Mouse (Mus musculus) cerebellum, adult 18-20 months (tissue): ENCODE data around the gene Grik4.

ENCODE experiments used
- DNase-seq, 2 experiments: peaks; one replicate each; pipeline ENCODE4 v3.0.0; 2021

The Grik4 gene

DNA sequence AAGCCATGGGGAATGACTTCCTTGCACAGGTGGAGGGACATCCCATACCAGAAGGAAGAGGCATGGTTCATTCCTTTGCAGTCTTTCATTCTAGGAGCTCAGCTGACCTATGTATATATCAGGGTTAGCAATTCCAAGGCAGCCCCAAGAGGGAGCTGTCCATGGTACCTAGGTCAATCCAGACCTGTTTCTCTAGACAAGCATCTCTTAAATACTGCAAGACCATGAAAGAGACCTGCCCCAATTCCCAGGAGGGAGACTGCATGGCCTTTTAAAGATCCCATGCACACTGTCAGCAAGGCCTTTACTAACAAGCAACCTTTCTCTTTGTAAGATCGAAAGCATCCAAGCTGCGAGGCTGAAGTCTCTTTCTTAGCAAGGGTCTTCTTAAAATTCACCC lies 291.5 kb downstream of the Grik4 start:
- DNase-seq = no peak

DNA sequence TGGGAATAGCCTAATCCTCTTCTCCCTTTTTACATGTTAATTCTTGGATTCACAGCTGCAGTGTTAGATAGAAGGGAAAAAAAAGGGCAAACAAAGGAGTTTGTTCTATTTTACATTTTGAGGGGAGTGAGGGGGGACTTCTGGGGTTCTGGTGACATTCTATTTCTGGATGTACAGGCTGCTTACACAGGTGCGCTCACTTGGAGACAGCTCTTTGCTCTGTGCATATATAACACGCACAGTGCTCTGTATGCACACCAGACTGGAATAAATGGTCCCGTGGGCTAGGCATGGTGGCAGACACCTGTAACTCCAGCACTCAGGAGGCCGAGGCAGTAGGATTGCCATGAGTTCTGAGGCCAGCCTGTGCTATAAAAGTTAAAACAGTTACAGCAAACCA lies 292.0 kb downstream of the Grik4 start:
- DNase-seq = no peak

DNA sequence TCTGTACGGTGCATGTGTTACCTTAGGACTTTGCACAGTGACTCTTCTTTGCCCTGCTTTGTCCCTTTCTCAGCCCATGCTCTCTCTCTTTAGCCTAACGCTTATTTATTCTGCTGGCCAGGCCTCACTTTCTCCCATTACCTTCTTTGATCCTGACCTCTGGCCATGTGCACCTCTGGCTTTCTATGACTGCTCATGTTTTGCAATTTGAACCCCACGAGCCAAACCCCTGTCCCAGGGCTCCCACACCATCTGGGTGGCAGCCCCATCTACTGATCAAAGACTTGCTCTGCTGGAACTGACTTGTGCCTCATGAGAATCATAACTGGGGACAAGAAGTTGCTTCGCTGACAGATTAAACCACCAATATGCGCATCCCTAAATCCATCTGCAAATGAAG lies 294.4 kb downstream of the Grik4 start:
- no peak for DNase-seq

- DNase-seq = no peak
Measured at GRCm38 (mm10) chr9:42648051-42648450, 296.2 kb downstream of the Grik4 start.

DNA sequence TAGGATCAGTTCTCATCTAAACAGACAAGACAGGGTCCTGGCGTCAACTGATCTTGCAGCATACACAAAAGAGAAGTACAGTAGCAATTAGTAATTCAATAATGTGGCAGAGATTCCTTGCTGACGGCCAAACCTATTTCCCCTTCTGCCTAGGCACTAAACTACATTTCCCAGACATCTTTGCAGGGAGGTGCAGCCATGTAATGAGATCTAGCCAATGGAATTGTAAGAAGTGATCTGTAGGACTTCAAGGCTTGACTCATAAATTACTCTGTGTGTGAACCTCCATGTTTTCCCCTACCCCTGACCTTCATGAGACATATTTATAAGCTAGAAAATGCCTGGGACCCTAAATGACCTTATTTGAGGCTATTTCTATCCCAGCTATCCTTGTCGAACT lies 296.7 kb downstream of the Grik4 start:
- DNase-seq = no peak

DNA sequence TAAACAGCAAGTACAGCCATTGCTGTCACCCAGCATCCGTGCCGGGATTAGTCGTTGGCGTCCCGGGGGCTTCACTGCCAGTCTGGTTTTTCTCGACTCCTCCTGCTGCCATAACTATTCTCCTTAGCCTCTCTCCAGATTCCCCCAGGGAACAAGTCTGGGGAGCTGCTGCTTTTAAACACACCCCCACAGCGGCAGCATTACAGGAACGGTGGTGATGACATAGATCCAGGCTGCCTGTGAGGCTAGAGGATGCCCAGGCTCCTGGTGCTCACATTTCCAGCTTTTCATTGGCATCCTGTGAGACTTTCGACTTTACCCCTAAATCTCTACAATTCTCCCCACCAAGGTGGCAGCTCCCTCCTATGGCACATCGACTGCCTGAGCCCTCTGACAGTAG lies 297.5 kb downstream of the Grik4 start:
- DNase-seq = no peak

DNA sequence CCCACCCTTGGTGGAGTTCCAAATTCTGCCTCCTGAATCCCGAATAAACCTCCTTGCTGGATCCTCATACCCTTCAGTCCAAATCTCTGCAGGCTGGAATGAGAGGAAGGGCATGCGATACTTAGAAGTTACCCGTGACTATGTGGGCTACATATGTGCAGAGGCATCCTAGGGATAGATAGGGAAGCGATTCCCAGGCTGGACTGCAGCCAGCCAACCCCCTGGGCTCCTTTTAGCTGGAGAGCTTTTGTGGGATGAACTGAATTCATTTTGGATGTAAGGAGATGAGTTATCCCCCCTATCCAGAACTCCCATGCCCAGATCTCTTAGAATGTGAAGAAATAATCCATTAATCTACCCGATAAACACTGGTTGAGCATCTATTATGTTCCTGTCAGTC lies 299.1 kb downstream of the Grik4 start:
- DNase-seq = no peak

DNA sequence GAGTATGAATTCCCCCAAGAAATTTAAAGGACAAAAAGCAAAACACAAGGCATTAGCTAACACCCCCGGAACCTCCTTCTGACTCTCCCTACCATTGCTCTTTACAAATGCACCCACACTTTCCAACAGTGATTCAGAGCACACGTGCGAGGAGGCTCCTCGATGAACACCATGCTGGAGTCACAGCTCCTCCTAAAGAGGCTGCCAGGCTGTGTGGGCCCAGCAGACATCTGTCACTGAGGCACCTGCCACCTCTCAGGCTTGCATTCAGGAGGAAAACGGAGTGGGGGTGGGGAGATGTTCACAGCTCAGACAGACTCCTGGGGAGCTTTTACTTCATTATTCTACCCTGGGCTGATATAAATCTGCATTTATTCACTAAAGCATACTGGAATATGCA lies 301.5 kb downstream of the Grik4 start:
- DNase-seq = no peak

GRCm38 (mm10) chr9:42641550-42642117 lies 302.7 kb downstream of the Grik4 start:
- no peak for DNase-seq

DNA sequence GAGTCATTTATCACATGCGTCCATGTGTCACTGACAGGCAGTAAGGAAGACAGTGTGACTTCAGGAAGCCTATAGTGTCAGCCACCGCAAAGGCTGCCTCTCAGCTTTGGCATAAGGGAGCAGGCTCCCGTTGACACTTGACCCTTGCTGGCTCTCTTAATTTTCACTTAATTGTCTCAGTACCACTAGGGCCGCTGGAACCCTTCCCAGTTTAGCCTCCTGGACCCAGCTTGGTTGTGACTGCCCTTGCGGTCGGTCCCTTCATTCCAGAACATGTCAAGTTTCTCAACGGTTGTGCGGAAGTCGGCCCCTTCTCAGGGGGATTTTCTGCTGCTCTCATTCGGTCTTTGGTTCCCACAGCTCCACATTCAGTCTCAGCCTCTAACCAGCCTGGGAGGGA lies 307.8 kb downstream of the Grik4 start:
- no peak for DNase-seq

DNA sequence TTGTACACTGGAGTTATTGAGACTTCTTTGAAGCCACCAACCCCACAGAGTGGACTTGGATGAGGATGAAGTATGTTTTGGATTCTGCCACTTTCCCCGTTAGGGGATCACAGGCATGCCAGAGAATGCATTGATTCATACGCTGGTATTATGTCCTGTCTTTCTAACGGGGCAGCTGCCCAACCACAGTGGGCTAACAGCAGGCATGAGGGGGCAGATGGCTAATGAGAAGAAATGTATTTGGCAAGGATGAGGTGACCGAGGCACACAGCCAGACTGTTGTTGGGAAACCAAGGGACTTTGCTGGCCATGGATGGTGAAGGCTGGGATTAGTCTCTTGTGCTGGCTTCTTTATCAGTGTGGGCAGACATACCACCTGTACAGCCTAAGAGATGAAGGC lies 312.8 kb downstream of the Grik4 start:
- DNase-seq = no peak

- DNase-seq = peak in 1 of 2 experiments; percentile 11
Measured at GRCm38 (mm10) chr9:42627634-42628033, 316.7 kb downstream of the Grik4 start.

- no peak for DNase-seq
Measured at GRCm38 (mm10) chr9:42627146-42627545, 317.1 kb downstream of the Grik4 start.

GRCm38 (mm10) chr9:42626226-42626775 lies 318.0 kb downstream of the Grik4 start:
- no peak for DNase-seq

DNA sequence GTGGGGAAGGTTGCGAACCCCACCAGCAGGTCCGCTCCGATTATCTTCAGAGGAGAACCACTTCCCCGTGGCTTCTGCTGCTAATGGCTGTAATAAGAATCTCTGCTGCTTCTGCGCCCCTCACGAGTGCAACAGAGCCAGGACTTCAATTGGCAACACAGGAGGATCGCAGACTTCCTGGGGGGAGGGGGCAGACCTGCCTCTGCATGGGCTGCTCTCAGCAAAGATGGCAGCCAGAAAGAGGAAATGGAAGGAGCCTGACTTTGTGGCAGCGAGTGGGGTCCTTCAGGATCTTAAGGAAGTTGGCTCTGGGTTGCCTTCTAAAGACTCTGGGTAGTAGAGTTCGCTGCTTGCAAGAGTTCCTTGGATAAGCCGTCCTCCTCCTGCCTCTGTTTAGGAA lies 329.9 kb downstream of the Grik4 start:
- no peak for DNase-seq

GRCm38 (mm10) chr9:42613827-42614226 lies 330.5 kb downstream of the Grik4 start:
- DNase-seq = no peak

DNA sequence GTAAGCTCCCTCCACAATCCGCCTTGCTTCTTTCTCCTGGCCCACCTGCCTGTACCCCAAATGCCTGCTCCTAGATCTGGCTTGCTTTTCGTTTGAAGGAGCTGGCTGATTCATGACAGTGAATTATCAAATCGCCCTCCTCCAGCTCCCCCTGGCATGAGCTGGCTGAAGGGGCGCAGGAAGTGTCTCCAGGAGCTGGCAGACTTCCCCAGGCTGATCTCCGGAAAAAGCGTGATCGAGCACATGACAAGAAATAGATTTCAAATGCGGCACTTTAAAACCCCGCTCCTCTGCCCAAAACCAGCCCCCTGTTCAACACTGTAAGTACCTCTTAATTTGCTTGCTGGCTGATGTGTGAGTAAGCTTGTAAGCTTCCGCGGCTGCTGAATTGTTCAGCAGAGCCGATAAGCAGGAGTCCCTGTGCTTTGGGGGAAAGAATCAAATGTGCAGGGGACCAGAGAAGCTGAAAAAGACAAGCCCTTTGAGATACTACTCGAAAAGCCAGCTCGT lies 331.8 kb downstream of the Grik4 start:
- no peak for DNase-seq

DNA sequence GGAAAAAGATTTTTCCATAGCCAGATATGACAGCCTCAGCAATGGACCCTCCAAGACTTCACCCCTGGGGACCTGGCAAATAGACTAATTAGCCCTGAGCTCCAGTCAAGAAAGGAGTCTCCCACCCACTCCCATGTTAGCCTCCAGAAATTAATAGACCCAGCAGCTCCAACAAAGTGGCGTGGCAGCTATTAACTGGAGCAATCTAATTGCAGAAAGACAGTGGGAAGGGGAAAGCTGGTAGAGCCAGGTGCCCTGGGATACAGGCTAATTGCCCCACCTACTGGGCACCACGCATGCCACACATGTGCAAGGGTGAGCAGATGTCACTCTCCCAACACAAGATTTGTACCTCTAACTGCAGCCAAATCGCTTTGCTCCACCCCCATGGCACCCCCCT lies 342.8 kb downstream of the Grik4 start:
- DNase-seq = no peak

GRCm38 (mm10) chr9:42597525-42597924 lies 346.8 kb downstream of the Grik4 start:
- DNase-seq = no peak

GRCm38 (mm10) chr9:42578511-42578910 lies 365.8 kb downstream of the Grik4 start:
- DNase-seq = peak; percentile 81 to 90

GRCm38 (mm10) chr9:42578106-42578505 lies 366.2 kb downstream of the Grik4 start:
- DNase-seq = no peak

DNA sequence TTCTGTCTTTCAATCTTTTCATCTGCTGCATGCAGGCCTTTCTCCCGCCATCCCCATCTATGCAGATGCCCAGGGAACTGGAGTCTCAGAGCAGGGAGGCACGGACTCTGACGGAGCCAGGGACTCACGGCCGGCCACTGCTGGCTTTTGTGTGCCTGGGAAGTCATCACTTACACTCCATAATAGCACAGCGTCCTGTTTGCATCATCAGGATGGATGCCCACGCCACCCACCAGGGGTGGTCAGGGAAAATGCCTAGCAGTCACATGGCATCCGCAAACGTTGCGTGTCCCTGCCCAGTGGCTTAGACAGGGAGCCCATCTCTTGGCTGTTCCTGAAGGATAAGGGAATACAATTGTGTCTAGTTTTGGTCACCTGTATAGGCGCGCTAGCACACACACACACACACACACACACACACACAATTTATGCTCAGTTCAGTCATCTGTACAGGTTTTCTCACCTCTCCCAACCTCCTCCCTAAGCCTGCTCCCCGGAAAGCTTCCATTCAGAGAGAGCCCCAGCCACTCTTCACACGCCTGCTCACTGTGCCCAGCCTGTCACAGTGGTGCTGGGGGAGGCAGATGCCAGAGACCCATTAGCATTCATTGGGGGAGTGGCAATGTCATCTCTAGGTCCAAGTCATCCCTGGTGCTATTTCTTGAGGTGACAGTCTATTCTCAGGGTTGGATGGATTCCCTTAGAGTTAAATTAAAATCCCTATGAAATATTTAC lies 370.5 kb downstream of the Grik4 start:
- peak in 1 of 2 experiments; percentile 28 for DNase-seq

GRCm38 (mm10) chr9:42573180-42573579 lies 371.1 kb downstream of the Grik4 start:
- peak; percentile 84 to 86 for DNase-seq

- DNase-seq = no peak
Measured at GRCm38 (mm10) chr9:42565921-42566320, 378.4 kb downstream of the Grik4 start.
